Mouse (Mus musculus) erythroblast, embryonic 14.5 days (primary cell): ENCODE measurements at regions not wholly inside any gene's neighbourhood (a gene's known extent, or its start where the extent isn't known, plus 50 kb on each side); places are given as distances from the start of the nearest gene placed in this dataset.

ENCODE experiments used
- GATA1 ChIP-seq: IDR thresholded peaks from 2 replicates; pipeline ENCODE4 v1.6.1; 2012; ENCODE audit warnings: low read length, inconsistent platforms, mixed read lengths
- TAL1 ChIP-seq: IDR thresholded peaks from 3 replicates; pipeline ENCODE4 v1.6.1; 2012; ENCODE audit warnings: low read length, inconsistent platforms, mixed read lengths

GRCm38 (mm10) chr1:51671287-51671686 lies 193.1 kb upstream of the Nabp1 start:
- TF ChIP-seq TAL1 (no peak), GATA1 (no peak)
